9 mouse cellular contexts compared by ENCODE assay signal in the genomic region with DNA sequence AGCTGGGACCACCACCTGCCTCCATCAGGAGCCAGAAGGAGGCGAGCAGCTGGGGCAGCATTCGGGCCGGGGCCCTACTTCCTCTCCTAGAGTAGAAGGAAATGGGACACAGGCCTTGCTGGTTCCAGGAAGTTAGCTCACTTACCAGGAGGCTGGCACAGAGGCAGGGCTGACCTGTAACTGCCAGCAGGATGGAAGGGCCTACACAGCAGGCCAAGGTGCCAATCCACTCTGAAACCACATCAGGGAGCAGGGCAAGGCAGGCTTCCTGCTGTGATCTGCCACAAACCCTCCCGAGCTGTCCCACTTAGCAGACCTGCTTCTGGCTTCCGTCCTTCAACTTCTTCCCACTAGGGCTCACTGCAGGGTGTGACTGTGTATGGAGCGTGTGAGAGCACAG. TPM values are rescaled to one million over a fixed set of nuclear protein-coding genes. Genes with fewer than 3 reads are reported as not detected.
DNase-seq lines count a peak whose midpoint lies in the region; ATAC-seq lines count a peak whose summit lies in the region.
"Had no signal": no experiment of that assay in that cellular context is flagged by ENCODE, and none has a peak within 500 bp of the region (broad histone marks: within the 10 kb centered on the region; RNA-seq: fewer than 3 reads in every experiment).

No protein-coding gene starts in this region.

- peak; percentile 42 for ATAC-seq in granulocyte monocyte progenitor cell, adult 5-6 weeks (replicated peaks; ENCODE audit: poor library complexity, severe bottlenecking)

- DNase-seq in kidney, postnatal 10 days = peak; percentile 54
- no peak for DNase-seq in kidney, adult 18-20 months
- peak; percentile 53 for DNase-seq in lung, postnatal 10 days
- DNase-seq in thymus, postnatal 0 days (ENCODE audit: low spot score) = peak; percentile 79
- DNase-seq in right cerebral cortex, postnatal 4 days = no peak
- DNase-seq in layer of hippocampus, adult 9-11 months = no peak

RNA-seq across cellular contexts. Expression of a gene that starts 1.7 kb away (rescaled TPM):
- total RNA-seq in granulocyte monocyte progenitor cell, adult 5-6 weeks (2014; fragmentation: Nextera tagmentation) = not detected in 2 replicates
- total RNA-seq in granulocyte monocyte progenitor cell, adult 5-6 weeks (2017) = 0.82 TPM in 1 of 2 replicates, not detected in the other
- polyA plus RNA-seq in thymus, postnatal 0 days (2015; fragmentation: Nextera tagmentation; extraction: Ambion mirVana) = 0.26 and 0.69 TPM in 2 replicates
- polyA plus RNA-seq: erythroblast, embryonic 14.5 days; hindbrain, embryonic 14.5 days had no signal

RNA-seq across cellular contexts. Expression of a gene that starts 11.2 kb away (rescaled TPM):
- total RNA-seq in granulocyte monocyte progenitor cell, adult 5-6 weeks (2014; fragmentation: Nextera tagmentation) = 10.0 and 11.7 TPM in 2 replicates
- total RNA-seq in granulocyte monocyte progenitor cell, adult 5-6 weeks (2017) = 2.0 and 3.9 TPM in 2 replicates
- polyA plus RNA-seq in thymus, postnatal 0 days (2015; fragmentation: Nextera tagmentation; extraction: Ambion mirVana) = 1.3 and 1.8 TPM in 2 replicates

RNA-seq across cellular contexts. Expression of a gene that starts 13.3 kb away (rescaled TPM):
- 4.5 and 5.2 TPM in 2 replicates for total RNA-seq in granulocyte monocyte progenitor cell, adult 5-6 weeks (2014; fragmentation: Nextera tagmentation)
- 5.3 and 5.9 TPM in 2 replicates for total RNA-seq in granulocyte monocyte progenitor cell, adult 5-6 weeks (2017)
- 14.0 and 16.8 TPM in 2 replicates for polyA plus RNA-seq in thymus, postnatal 0 days (2015; fragmentation: Nextera tagmentation; extraction: Ambion mirVana)

RNA-seq across cellular contexts. Expression of a gene that starts 17.1 kb away (rescaled TPM):
- not detected in 2 replicates for total RNA-seq in granulocyte monocyte progenitor cell, adult 5-6 weeks (2014; fragmentation: Nextera tagmentation)
- not detected in 2 replicates for total RNA-seq in granulocyte monocyte progenitor cell, adult 5-6 weeks (2017)
- 4.4 and 4.7 TPM in 2 replicates for polyA plus RNA-seq in thymus, postnatal 0 days (2015; fragmentation: Nextera tagmentation; extraction: Ambion mirVana)

RNA-seq across cellular contexts. Expression of a gene that starts 19.2 kb away (rescaled TPM):
- 411 and 417 TPM in 2 replicates for total RNA-seq in granulocyte monocyte progenitor cell, adult 5-6 weeks (2014; fragmentation: Nextera tagmentation)
- 175 and 187 TPM in 2 replicates for total RNA-seq in granulocyte monocyte progenitor cell, adult 5-6 weeks (2017)
- polyA plus RNA-seq in thymus, postnatal 0 days (2015; fragmentation: Nextera tagmentation; extraction: Ambion mirVana) = 423 and 446 TPM in 2 replicates

Comparison
In these comparisons a context has a peak if more than half of its experiments do, and no peak if none do; other contexts are left out.
1. DNase-seq: peak in kidney, postnatal 10 days (single experiment), lung, postnatal 10 days (single experiment) and thymus, postnatal 0 days (single experiment); none in kidney, adult 18-20 months (single experiment), right cerebral cortex, postnatal 4 days (single experiment) and layer of hippocampus, adult 9-11 months (single experiment).